Mouse (Mus musculus) c-Kit-positive CD71-positive TER-119-positive erythroid progenitor cells, embryonic 14.5 days (primary cell): ENCODE results near the gene Krt34.

ENCODE experiments used
- DNase-seq: peaks from one replicate; pipeline ENCODE4 v3.0.0-alpha.2; 2013; ENCODE audit warnings: low spot score

Gene Krt34

DNA sequence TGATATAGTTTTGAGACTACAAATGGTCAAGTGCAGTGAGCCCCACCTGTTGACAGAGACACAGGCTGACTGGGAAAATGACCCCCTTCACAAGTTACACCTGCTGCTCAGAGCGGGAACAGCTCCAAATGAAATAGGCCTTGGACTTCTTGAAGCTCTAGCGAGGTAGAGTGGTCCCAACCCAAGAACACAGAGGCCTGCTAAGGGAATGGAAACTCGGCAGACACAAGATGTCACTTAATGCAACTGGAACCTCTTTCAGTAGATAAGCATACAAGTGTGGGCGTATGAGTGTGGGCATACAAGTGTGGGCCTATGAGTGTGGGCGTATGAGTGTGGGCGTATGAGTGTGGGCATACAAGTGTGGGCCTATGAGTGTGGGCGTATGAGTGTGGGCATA is 42.3 kb downstream of the Krt34 start:
- DNase-seq: no peak

DNA sequence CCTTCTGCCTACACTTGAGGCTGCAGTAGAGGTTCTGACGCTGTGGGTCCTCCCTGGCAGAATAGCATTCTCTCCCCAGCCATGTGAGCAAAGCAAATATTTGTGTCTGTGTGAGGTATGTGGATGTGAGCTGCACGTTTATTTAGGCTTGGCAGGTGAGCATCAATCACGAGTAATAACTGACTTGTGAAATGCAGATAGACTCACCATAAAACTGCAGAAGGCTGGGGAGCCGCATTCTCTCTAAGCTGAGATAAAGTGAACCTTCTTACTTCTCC is 47.0 kb downstream of the Krt34 start:
- no peak for DNase-seq

DNA sequence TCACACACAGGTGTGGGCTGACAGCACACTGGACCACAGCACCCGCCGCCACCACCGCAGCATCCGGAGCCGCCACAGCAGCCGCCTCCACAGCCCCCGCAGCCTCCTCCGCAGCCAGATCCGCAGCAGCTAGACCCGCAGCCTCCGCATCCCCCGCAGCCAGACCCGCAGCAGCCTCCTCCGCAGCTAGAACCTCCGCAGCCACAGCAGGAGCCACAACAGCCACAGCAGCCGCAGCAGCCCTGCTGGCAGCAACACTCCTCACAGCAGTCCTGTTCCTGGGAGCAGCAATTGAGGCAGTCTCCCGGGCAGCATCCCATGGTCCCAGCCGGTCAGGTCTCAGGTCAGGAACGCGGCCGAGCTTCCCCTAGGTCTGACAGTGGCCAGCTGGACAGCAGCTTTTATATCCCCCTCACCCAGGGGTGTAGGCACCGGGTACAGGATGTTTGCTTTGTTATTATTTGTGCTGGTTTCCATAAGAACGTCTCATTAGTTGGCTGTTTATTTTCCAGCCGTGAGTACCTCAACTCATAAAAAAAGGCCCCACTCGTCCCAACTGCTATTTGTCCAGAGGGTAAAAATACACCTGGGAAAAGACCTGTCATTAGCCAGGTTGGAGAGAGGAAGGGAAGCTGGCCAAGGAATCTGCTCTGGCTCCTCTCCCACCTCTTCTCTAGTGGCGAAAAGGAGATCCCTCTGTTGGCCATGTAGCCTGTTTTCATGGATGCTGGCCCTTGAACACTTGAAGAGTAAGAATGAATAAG is 47.6 kb downstream of the Krt34 start, which contains the start of gene Krtap17-1:
Gene Krtap17-1, minus strand, starts transcription at position 375 of the 764 bp plus-strand sequence.
- no peak for DNase-seq

DNA sequence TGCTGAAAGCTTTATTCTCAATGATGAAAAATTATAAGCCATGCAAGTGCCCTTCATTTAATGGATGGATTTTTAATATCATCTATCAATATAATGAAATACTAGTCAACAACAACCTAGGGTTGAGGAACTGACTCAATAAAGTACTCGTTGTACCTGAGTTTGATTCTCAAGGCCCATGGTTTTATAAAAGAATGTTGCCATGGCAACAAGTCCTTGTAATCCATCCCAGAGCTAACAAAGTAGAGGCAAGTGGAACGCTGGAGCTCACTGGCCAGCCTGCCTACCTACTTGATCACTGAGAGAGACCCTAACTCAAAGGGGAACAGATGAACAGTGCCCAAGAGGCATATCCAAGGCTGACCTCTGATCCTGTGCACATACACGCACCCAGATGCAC is 50.8 kb downstream of the Krt34 start:
- DNase-seq: no peak

DNA sequence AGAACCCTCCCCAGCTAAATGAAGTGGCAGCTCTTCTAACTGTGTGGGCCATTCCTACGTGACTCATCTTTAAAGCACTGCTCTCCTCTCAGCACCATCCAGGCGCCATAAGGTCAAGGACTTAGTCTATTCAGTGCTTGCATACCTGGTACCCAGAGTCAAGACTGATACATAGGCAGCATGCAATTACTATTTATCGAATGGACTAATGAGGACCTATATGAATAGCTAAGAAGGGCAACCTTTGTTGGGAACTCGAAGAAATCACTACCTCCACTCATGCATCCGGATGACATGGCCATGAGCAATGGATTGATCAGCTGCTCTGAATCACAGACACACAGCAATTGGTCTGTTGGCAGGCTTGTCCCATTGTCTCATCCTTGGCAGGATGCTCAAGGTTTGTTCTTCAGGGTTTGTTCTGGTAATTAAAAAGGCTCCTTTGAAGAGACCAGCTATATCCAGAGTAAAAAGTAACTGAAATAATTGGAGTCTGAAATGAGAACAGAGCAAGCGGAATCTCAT is 51.4 kb downstream of the Krt34 start:
- DNase-seq: no peak

DNA sequence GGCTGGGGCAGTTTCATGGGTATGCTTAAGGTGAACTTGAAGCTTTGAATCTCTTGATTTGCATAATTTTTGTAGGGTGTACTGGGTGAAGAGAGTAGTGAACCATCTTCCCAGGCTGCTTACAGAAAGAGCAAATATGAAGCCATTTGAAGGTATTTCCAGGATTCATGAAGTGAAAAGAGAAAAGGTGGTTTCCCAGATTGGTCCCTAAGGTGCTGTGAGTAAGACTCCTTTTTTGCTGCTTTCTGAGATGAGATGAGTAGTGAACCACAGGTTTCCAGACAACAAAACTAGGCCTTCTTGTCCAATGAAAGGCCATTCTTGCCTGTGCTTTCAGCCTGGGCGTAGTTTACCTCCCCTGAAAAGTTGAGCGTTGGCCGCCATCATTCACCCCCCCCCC is 52.8 kb downstream of the Krt34 start:
- DNase-seq: no peak
